Comparison of ENCODE assay signal across 9 mouse cellular contexts in the genomic region with DNA sequence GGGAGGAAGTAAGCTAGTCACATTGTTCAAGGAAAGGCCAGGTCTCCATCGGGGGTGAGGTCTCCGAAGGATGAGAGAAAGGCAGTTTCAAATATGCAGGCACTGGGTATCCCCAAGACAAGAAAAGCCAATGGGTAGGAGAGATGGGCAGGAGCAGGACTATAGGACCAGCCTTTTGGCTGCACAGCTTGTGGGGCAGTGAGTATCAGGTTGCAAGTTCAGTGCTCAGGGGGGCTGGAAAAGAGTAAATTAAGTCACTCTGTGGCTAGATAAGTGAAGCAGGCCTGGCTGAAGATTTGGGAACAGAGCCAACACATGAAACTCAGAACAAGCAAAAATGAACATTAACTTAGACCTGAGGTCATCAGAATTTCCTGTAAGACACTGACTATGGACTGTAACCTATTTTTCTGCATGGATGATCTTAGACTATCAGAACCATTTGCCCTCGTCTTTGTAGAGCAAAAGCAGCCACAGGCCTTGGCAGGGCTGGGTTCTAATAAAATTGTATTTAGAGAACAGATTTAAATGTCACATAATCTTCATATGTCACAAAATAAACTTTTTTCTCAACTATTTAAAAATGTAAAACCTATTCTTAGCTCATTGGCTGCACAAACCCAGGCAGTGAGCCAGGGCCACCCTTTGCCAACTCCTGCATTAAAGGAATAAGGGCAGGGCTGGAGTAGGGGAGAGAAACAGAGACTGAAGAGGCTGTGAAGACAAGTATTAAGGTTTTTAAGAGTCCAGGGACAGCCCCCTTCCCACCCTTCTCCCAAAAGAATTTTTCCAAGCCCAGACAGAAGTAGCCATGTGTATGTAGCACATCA.
DNase-seq lines count a peak whose midpoint lies in the region; ATAC-seq lines count a peak whose summit lies in the region.
"Had no signal": no experiment of that assay in that cellular context is flagged by ENCODE, and none has a peak within 500 bp of the region (broad histone marks: within the 10 kb centered on the region; RNA-seq: fewer than 3 reads in every experiment).

No protein-coding gene starts in this region.

- no peak overlapping the region for H3K4me2 ChIP-seq in lung, embryonic 15.5 days
- H3K4me2 ChIP-seq: hindbrain, embryonic 15.5 days had no signal

- H3K36me3 ChIP-seq in lung, embryonic 15.5 days: no peaks in the 10 kb centered on the region
- H3K36me3 ChIP-seq: hindbrain, embryonic 15.5 days had no signal

- H3K9ac ChIP-seq in lung, embryonic 15.5 days: no peak overlapping the region
- H3K9ac ChIP-seq: hindbrain, embryonic 15.5 days had no signal

- H3K9me3 ChIP-seq in lung, embryonic 15.5 days: no peaks in the 10 kb centered on the region
- H3K9me3 ChIP-seq: hindbrain, embryonic 15.5 days had no signal

- 52% methylated on average over 3 of the region's 3 CpGs for WGBS in lung, embryonic 15.5 days

- no peaks in the 10 kb centered on the region for H3K27me3 ChIP-seq in lung, embryonic 15.5 days
- H3K27me3 ChIP-seq: hindbrain, embryonic 15.5 days had no signal

- peak; percentile 61; the same call in 1 of the 2 replicates for ATAC-seq in lung, embryonic 15.5 days (ENCODE audit: borderline replicate concordance, extremely low read depth, low FRiP score, low TSS enrichment)
- ATAC-seq in erythroblast, adult 5-6 weeks (replicated peaks; ENCODE audit: low FRiP score, poor library complexity, severe bottlenecking): no peak
- no peak for ATAC-seq in granulocyte monocyte progenitor cell, adult 5-6 weeks (replicated peaks; ENCODE audit: poor library complexity, severe bottlenecking)

- no peak overlapping the region for H3K4me3 ChIP-seq in lung, embryonic 15.5 days
- H3K4me3 ChIP-seq: hindbrain, embryonic 15.5 days had no signal

- DNase-seq in adrenal gland, postnatal 14 days: peak; percentile 30
- no peak for DNase-seq in adrenal gland, adult (ENCODE audit: inconsistent age in 2 of 2, low spot score in 1 of 2)
- no peak for DNase-seq in lung, postnatal 25 days (ENCODE audit: low spot score)
- DNase-seq in kidney, postnatal 36 days: peak; percentile 48 to 74
- DNase-seq in right cerebral cortex, adult 18-20 months: peak; percentile 29

- H3K27ac ChIP-seq in lung, embryonic 15.5 days: peak overlapping the region; percentile 43
- H3K27ac ChIP-seq: hindbrain, embryonic 15.5 days had no signal

- H3K4me1 ChIP-seq in lung, embryonic 15.5 days: peaks cover 18% of the 10 kb centered on the region
- H3K4me1 ChIP-seq: hindbrain, embryonic 15.5 days had no signal

Comparison
In these comparisons a context has a peak if more than half of its experiments do, and no peak if none do; other contexts are left out.
1. DNase-seq: peak in adrenal gland, postnatal 14 days (single experiment), kidney, postnatal 36 days (2 of 2) and right cerebral cortex, adult 18-20 months (single experiment); none in adrenal gland, adult (0 of 2) and lung, postnatal 25 days (single experiment).